Mouse (Mus musculus): ENCODE results near the gene Rpusd3. TPM values are rescaled to one million over a fixed set of nuclear protein-coding genes. Genes with fewer than 3 reads are reported as not detected.

Gene Rpusd3
- polyA plus RNA-seq, 1 experiment from 2014 or later, result 28.1 TPM

- Histone ChIP-seq H3K9me3 (no peaks in the 10 kb centered on the region), H3K4me3 (replicated peaks) (no peak overlapping the region), H3K4me2 (no peak overlapping the region), H3K36me3 (replicated peaks) (peaks cover 18% of the 10 kb centered on the region), H3K27me3 (no peaks in the 10 kb centered on the region), H3K27ac (no peak overlapping the region), H3K9ac (no peak overlapping the region), H3K4me1 (peaks cover 17% of the 10 kb centered on the region)
- no peak for ATAC-seq (ENCODE audit: low FRiP score)
- 94% methylated on average over 11 of the region's 11 CpGs for WGBS
Observed at GRCm38 (mm10) chr6:113394811-113395210, 24.3 kb downstream of the Rpusd3 start.

- H3K9ac ChIP-seq, result no peak overlapping the region
- no peak overlapping the region for H3K4me3 ChIP-seq (replicated peaks)
- WGBS, result 93% methylated on average over 6 of the region's 6 CpGs
- H3K36me3 ChIP-seq (replicated peaks), result peaks cover 27% of the 10 kb centered on the region
- H3K4me2 ChIP-seq, result no peak overlapping the region
- no peak for ATAC-seq (ENCODE audit: low FRiP score)
- no peak overlapping the region for H3K27ac ChIP-seq
- H3K9me3 ChIP-seq, result no peaks in the 10 kb centered on the region
- peaks cover 17% of the 10 kb centered on the region for H3K4me1 ChIP-seq
- no peaks in the 10 kb centered on the region for H3K27me3 ChIP-seq
Observed at GRCm38 (mm10) chr6:113393951-113394350, 25.2 kb downstream of the Rpusd3 start.

GRCm38 (mm10) chr6:113392387-113393071 lies 26.6 kb downstream of the Rpusd3 start:
- peak overlapping the region; percentile 53 for H3K4me3 ChIP-seq (replicated peaks)
- H3K36me3 ChIP-seq (replicated peaks), result peaks cover 41% of the 10 kb centered on the region
- peak; percentile 88 for ATAC-seq (ENCODE audit: low FRiP score)
- peak overlapping the region; percentile 87 for H3K27ac ChIP-seq
- H3K4me2 ChIP-seq, result peak overlapping the region; percentile 87
- peaks cover 17% of the 10 kb centered on the region for H3K4me1 ChIP-seq
- peak overlapping the region; percentile 72 for H3K9ac ChIP-seq
- 0% methylated on average over 51 of the region's 51 CpGs for WGBS
- no peaks in the 10 kb centered on the region for H3K9me3 ChIP-seq
- H3K27me3 ChIP-seq, result no peaks in the 10 kb centered on the region

- H3K27me3 ChIP-seq, result no peaks in the 10 kb centered on the region
- 21% methylated on average over 10 of the region's 10 CpGs for WGBS
- peak overlapping the region; percentile 72 for H3K9ac ChIP-seq
- ATAC-seq (ENCODE audit: low FRiP score), result peak; percentile 14; the same call in 1 of the 2 replicates
- peak overlapping the region; percentile 87 for H3K4me2 ChIP-seq
- peaks cover 17% of the 10 kb centered on the region for H3K4me1 ChIP-seq
- peaks cover 46% of the 10 kb centered on the region for H3K36me3 ChIP-seq (replicated peaks)
- H3K4me3 ChIP-seq (replicated peaks), result peak overlapping the region; percentile 53
- no peaks in the 10 kb centered on the region for H3K9me3 ChIP-seq
- H3K27ac ChIP-seq, result peak overlapping the region; percentile 87
Observed at GRCm38 (mm10) chr6:113392015-113392386, 27.1 kb downstream of the Rpusd3 start.

- Histone ChIP-seq H3K27me3 (no peaks in the 10 kb centered on the region), H3K9ac (no peak overlapping the region), H3K9me3 (no peaks in the 10 kb centered on the region), H3K36me3 (replicated peaks) (peaks cover 56% of the 10 kb centered on the region), H3K4me3 (replicated peaks) (no peak overlapping the region), H3K4me2 (no peak overlapping the region), H3K4me1 (peaks cover 17% of the 10 kb centered on the region), H3K27ac (no peak overlapping the region)
- 96% methylated on average over 3 of the region's 3 CpGs for WGBS
- no peak for ATAC-seq (ENCODE audit: low FRiP score)
Observed at GRCm38 (mm10) chr6:113390715-113391114, 28.4 kb downstream of the Rpusd3 start.

GRCm38 (mm10) chr6:113388960-113389359 lies 30.2 kb downstream of the Rpusd3 start, which contains the start of gene Ttll3:
Gene Ttll3, plus strand, starts transcription at chr6:113389260.
- no peaks in the 10 kb centered on the region for H3K27me3 ChIP-seq
- no peak within 1 kb of the TSS for H3K4me3 ChIP-seq (replicated peaks)
- ATAC-seq (ENCODE audit: low FRiP score), result no peak
- WGBS, result 76% methylated on average over 8 of the region's 8 CpGs
- no peak within 1 kb of the TSS for H3K4me2 ChIP-seq
- H3K27ac ChIP-seq, result no peak within 1 kb of the TSS
- H3K36me3 ChIP-seq (replicated peaks), result peaks cover 62% of the 10 kb centered on the region
- no peaks in the 10 kb centered on the region for H3K9me3 ChIP-seq
- H3K9ac ChIP-seq, result no peak within 1 kb of the TSS
- H3K4me1 ChIP-seq, result peaks cover 17% of the 10 kb centered on the region

GRCm38 (mm10) chr6:113386025-113386424 lies 33.1 kb downstream of the Rpusd3 start:
- no peak for ATAC-seq (ENCODE audit: low FRiP score)
- no peaks in the 10 kb centered on the region for H3K27me3 ChIP-seq
- H3K9me3 ChIP-seq, result no peaks in the 10 kb centered on the region
- peaks cover 89% of the 10 kb centered on the region for H3K36me3 ChIP-seq (replicated peaks)
- no peak overlapping the region for H3K4me2 ChIP-seq
- no peak overlapping the region for H3K4me3 ChIP-seq (replicated peaks)
- no peak overlapping the region for H3K9ac ChIP-seq
- no peak overlapping the region for H3K27ac ChIP-seq
- H3K4me1 ChIP-seq, result no peaks in the 10 kb centered on the region
- 89% methylated on average over 3 of the region's 3 CpGs for WGBS

GRCm38 (mm10) chr6:113385160-113385714 lies 33.9 kb downstream of the Rpusd3 start:
- Histone ChIP-seq H3K27me3 (no peaks in the 10 kb centered on the region), H3K9ac (no peak overlapping the region), H3K36me3 (replicated peaks) (peaks cover 96% of the 10 kb centered on the region), H3K9me3 (no peaks in the 10 kb centered on the region), H3K27ac (no peak overlapping the region), H3K4me2 (no peak overlapping the region), H3K4me1 (no peaks in the 10 kb centered on the region), H3K4me3 (replicated peaks) (no peak overlapping the region)
- 94% methylated on average over 11 of the region's 11 CpGs for WGBS
- no peak for ATAC-seq (ENCODE audit: low FRiP score)

- ATAC-seq (ENCODE audit: low FRiP score), result no peak
- Histone ChIP-seq H3K27ac (no peak overlapping the region), H3K9ac (no peak overlapping the region), H3K4me2 (no peak overlapping the region), H3K27me3 (no peaks in the 10 kb centered on the region), H3K4me1 (peaks cover under 1% of the 10 kb centered on the region), H3K4me3 (replicated peaks) (no peak overlapping the region), H3K36me3 (replicated peaks) (peaks cover 88% of the 10 kb centered on the region), H3K9me3 (no peaks in the 10 kb centered on the region)
- WGBS, result 86% methylated on average over 8 of the region's 8 CpGs
Observed at GRCm38 (mm10) chr6:113384351-113384927, 34.7 kb downstream of the Rpusd3 start.

- H3K4me1 ChIP-seq, result peaks cover 19% of the 10 kb centered on the region
- no peaks in the 10 kb centered on the region for H3K27me3 ChIP-seq
- H3K36me3 ChIP-seq (replicated peaks), result peaks cover 56% of the 10 kb centered on the region
- no peaks in the 10 kb centered on the region for H3K9me3 ChIP-seq
- WGBS, result 95% methylated on average over 11 of the region's 11 CpGs
- H3K4me2 ChIP-seq, result no peak overlapping the region
- ATAC-seq (ENCODE audit: low FRiP score), result no peak
- H3K27ac ChIP-seq, result no peak overlapping the region
- H3K9ac ChIP-seq, result no peak overlapping the region
- no peak overlapping the region for H3K4me3 ChIP-seq (replicated peaks)
Observed at GRCm38 (mm10) chr6:113380480-113380879, 38.7 kb downstream of the Rpusd3 start.

- no peak for ATAC-seq (ENCODE audit: low FRiP score)
- Histone ChIP-seq H3K4me3 (replicated peaks) (peak overlapping the region; percentile 78), H3K36me3 (replicated peaks) (peaks cover 56% of the 10 kb centered on the region), H3K9me3 (no peaks in the 10 kb centered on the region), H3K27me3 (no peaks in the 10 kb centered on the region), H3K4me1 (peaks cover 19% of the 10 kb centered on the region), H3K27ac (no peak overlapping the region), H3K9ac (no peak overlapping the region), H3K4me2 (peak overlapping the region; percentile 88)
- 90% methylated on average over 6 of the region's 6 CpGs for WGBS
Observed at GRCm38 (mm10) chr6:113379246-113379645, 39.9 kb downstream of the Rpusd3 start.

GRCm38 (mm10) chr6:113377496-113378385 lies 41.4 kb downstream of the Rpusd3 start, which contains the start of the genes Tada3 and Arpc4:
Gene Tada3, minus strand, starts transcription at chr6:113377883.
Gene Arpc4, plus strand, starts transcription at chr6:113378115.
- peak within 1 kb of the TSS; percentile 91 for H3K9ac ChIP-seq
- peak within 1 kb of the TSS; percentile 78 for H3K4me3 ChIP-seq (replicated peaks)
- under 1% methylated on average over 60 of the region's 61 CpGs for WGBS
- peak within 1 kb of the TSS; percentile 94 for H3K27ac ChIP-seq
- peak within 1 kb of the TSS; percentile 88 for H3K4me2 ChIP-seq
- H3K27me3 ChIP-seq, result no peaks in the 10 kb centered on the region
- H3K36me3 ChIP-seq (replicated peaks), result peaks cover 52% of the 10 kb centered on the region
- peaks cover 19% of the 10 kb centered on the region for H3K4me1 ChIP-seq
- no peaks in the 10 kb centered on the region for H3K9me3 ChIP-seq
- peak; percentile 95 for ATAC-seq (ENCODE audit: low FRiP score)
